Mouse (Mus musculus) C2C12 (cell line): ENCODE data around the gene Wdr59.

Source experiments
- CTCF ChIP-seq: IDR thresholded peaks from one replicate; pipeline ENCODE4 v1.5.1; 2011; ENCODE audit not compliant: control insufficient read depth, insufficient read depth, insufficient read length
- FOSL1 ChIP-seq: IDR thresholded peaks from one replicate; pipeline ENCODE4 v1.8.0; 2011; ENCODE audit warnings: mild to moderate bottlenecking, low read length; ENCODE audit not compliant: poor library complexity, insufficient read depth, severe bottlenecking
- MAX ChIP-seq: IDR thresholded peaks from one replicate; pipeline ENCODE4 v1.6.1; 2011; ENCODE audit warnings: mild to moderate bottlenecking, control low read depth
- MYOD1 ChIP-seq: IDR thresholded peaks from one replicate; pipeline ENCODE4 v1.6.1; 2011; ENCODE audit warnings: low read depth; ENCODE audit not compliant: control insufficient read depth, insufficient read length
- USF1 ChIP-seq: IDR thresholded peaks from one replicate; pipeline ENCODE4 v1.6.1; 2011; ENCODE audit warnings: low read depth, mild to moderate bottlenecking, control low read depth, moderate library complexity

- TF ChIP-seq MAX (no peak), CTCF (no peak), MYOD1 (no peak), USF1 (no peak), FOSL1 (no peak)
These were observed 9.3 kb upstream of the Wdr59 start for GRCm38 (mm10) chr8:111531191-111531590.
